In genomic region chr4:70262850-70263249, GRCm38 (mm10) we compare ENCODE assay signal across 13 mouse cellular contexts.
"Had no signal": no experiment of that assay in that cellular context is flagged by ENCODE, and none has a peak within 500 bp of the region (broad histone marks: within the 10 kb centered on the region; RNA-seq: fewer than 3 reads in every experiment).

No protein-coding gene starts in this region.

- DNase-seq: gastrocnemius, adult 2 months; gastrocnemius, postnatal 10 days; gastrocnemius, postnatal 25 days; heart, adult 2 months; heart, postnatal 14 days; heart, postnatal 4 days; kidney, adult 18-20 months; kidney, adult 8-10 months; kidney, postnatal 14 days; kidney, postnatal 36 days; layer of hippocampus, adult 9-11 months; layer of hippocampus, postnatal 36 days; left cerebral cortex, postnatal 4 days had no signal
